Mouse (Mus musculus) hindbrain, embryonic 14.5 days (tissue): Measurements from ENCODE around the gene Fmnl2. TPM values are rescaled to one million over a fixed set of nuclear protein-coding genes. Genes with fewer than 3 reads are reported as not detected.

Experiments used
- ATAC-seq: fragments of 200-750 bp; cut with Nextera tagmentation; 2 replicates; pipeline ENCODE4 v1.8.0; 2017; ENCODE audit warnings: moderate number of reproducible peaks, mild to moderate bottlenecking, moderate TSS enrichment, moderate library complexity; ENCODE audit not compliant: low FRiP score
- DNase-seq: peaks from one replicate; pipeline ENCODE4 v3.0.0-alpha.2; 2015; ENCODE audit warnings: low spot score
- H3K27ac ChIP-seq: fragments of 300-500 bp; sonication (generic); 2 replicates; pipeline ENCODE4 v1.5.1; 2014; ENCODE audit warnings: mild to moderate bottlenecking, moderate library complexity
- H3K27me3 ChIP-seq: fragments of 300-500 bp; sonication (generic); 2 replicates; pipeline ENCODE4 v1.6.1; 2014; ENCODE audit warnings: mild to moderate bottlenecking, low read length, mixed read lengths; ENCODE audit not compliant: control insufficient read depth, insufficient read depth
- H3K36me3 ChIP-seq: fragments of 300-500 bp; sonication (generic); replicated peaks from 2 replicates; pipeline ENCODE4 v1.6.1; 2014; ENCODE audit not compliant: control insufficient read depth, insufficient read depth
- H3K4me1 ChIP-seq: fragments of 300-500 bp; sonication (generic); replicated peaks from 2 replicates; pipeline ENCODE4 v1.6.1; 2014; ENCODE audit warnings: antibody characterized with exemption, low read length, mixed read lengths; ENCODE audit not compliant: control insufficient read depth, insufficient read depth
- H3K4me2 ChIP-seq: fragments of 300-500 bp; sonication (generic); replicated peaks from 2 replicates; pipeline ENCODE4 v1.6.1; 2014; ENCODE audit warnings: mild to moderate bottlenecking, moderate library complexity
- H3K4me3 ChIP-seq: fragments of 300-500 bp; sonication (generic); replicated peaks from 2 replicates; pipeline ENCODE4 v1.5.1; 2014; ENCODE audit warnings: mild to moderate bottlenecking, low read length
- H3K9ac ChIP-seq: fragments of 300-500 bp; sonication (generic); 2 replicates; pipeline ENCODE4 v1.6.1; 2014
- H3K9me3 ChIP-seq: fragments of 300-500 bp; sonication (generic); 2 replicates; pipeline ENCODE4 v1.6.1; 2016; ENCODE audit warnings: low read length; ENCODE audit not compliant: control insufficient read depth
- WGBS: fragments of 180-500 bp; shearing (Covaris S2); extraction: QIAGEN DNeasy Blood & Tissue Kit; methylation state at CpG from one replicate; pipeline ENCODE4 v1.1.7; 2014; 5-methylcytosine and 5-hydroxymethylcytosine counted together
- polyA plus RNA-seq: library from polyadenylated mRNA; unstranded; fragments of >200 nt; fragmentation: Nextera tagmentation; extraction: Ambion mirVana; gene quantifications from 2 replicates; pipeline ENCODE4 v1.2.1, GENCODE M21; 2014

Gene Fmnl2
- polyA plus RNA-seq, 1 experiment from 2014 or later = 13.7 TPM

DNA sequence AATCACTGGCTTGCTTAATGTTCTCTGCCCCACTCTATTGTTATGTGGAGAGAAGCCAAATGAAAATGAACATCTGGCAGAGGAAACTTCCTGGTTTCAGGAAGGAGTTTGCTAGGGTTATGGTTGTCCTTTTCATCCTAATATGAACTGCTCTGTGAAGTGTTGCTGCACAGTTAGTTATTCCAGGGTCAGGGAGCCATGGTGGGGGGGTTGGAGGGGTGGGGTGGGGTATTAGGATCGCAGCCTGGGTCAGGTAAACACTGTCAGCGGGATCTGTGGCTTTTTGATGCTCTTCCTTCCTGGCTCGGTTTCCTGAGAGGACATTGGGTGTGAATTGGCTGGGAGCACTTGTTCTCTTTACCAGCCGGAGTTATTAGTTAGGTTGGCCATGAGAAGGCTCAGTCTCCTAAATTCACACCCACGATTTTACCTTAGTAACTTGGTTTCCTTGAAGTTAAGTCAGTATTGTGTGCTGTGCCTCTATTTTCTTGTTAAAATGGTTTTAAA, 134.1 kb downstream of the Fmnl2 start:
- 86% methylated on average over 5 of the region's 5 CpGs for WGBS
- DNase-seq = no peak
- 0 out of 2 replicates have a peak overlapping the region, but pooled peaks have one; percentile 11 for H3K27ac ChIP-seq

DNA sequence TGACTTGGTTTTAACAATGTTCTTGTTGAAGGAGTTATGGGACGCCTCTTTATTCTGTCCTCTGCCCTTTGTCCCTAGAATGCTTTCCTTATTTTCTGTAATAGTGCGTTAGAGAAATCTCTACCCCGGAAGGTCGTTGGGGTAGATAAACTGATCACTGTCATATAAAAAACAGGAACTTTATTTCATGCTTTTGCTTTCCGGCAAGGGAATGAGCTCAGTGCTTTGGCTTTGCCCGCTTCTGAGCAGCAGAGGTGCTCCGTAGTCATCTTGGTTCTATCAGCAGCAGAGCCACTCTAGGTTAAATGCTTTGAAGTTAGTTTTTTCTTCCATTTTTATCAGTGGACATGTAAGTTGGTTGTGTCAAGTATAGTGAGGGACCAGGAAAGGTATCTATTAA, 135.6 kb downstream of the Fmnl2 start:
- ATAC-seq (no peak), DNase-seq (no peak)
- H3K9ac ChIP-seq = no peak overlapping the region
- H3K27ac ChIP-seq = no peak overlapping the region
- H3K4me3 ChIP-seq = no peak overlapping the region
- peaks cover 8% of the 10 kb centered on the region; the same call in 1 of the 2 replicates for H3K4me1 ChIP-seq
- H3K27me3 ChIP-seq = no peaks in the 10 kb centered on the region
- no peak overlapping the region for H3K4me2 ChIP-seq
- no peaks in the 10 kb centered on the region for H3K9me3 ChIP-seq
- H3K36me3 ChIP-seq = no peaks in the 10 kb centered on the region
- WGBS = 88% methylated on average over 7 of the region's 7 CpGs

More for the DNA sequence above, 134.1 kb downstream of the Fmnl2 start:
- Histone ChIP-seq H3K4me1 (no peaks in the 10 kb centered on the region), H3K27me3 (no peaks in the 10 kb centered on the region), H3K9ac (no peak overlapping the region), H3K4me3 (no peak overlapping the region), H3K9me3 (no peaks in the 10 kb centered on the region), H3K36me3 (no peaks in the 10 kb centered on the region), H3K4me2 (no peak overlapping the region)
- ATAC-seq = no peak

- no peak overlapping the region for H3K4me2 ChIP-seq
- no peak overlapping the region for H3K4me3 ChIP-seq
- ATAC-seq (no peak), DNase-seq (no peak)
- H3K27me3 ChIP-seq = no peaks in the 10 kb centered on the region
- peaks cover 12% of the 10 kb centered on the region; the same call in 1 of the 2 replicates for H3K4me1 ChIP-seq
- H3K36me3 ChIP-seq = no peaks in the 10 kb centered on the region
- H3K27ac ChIP-seq = no peak overlapping the region
- no peak overlapping the region for H3K9ac ChIP-seq
- H3K9me3 ChIP-seq = no peaks in the 10 kb centered on the region
- 89% methylated on average over 9 of the region's 9 CpGs for WGBS
Measured at GRCm38 (mm10) chr2:52994526-52994925, 136.9 kb downstream of the Fmnl2 start.

DNA sequence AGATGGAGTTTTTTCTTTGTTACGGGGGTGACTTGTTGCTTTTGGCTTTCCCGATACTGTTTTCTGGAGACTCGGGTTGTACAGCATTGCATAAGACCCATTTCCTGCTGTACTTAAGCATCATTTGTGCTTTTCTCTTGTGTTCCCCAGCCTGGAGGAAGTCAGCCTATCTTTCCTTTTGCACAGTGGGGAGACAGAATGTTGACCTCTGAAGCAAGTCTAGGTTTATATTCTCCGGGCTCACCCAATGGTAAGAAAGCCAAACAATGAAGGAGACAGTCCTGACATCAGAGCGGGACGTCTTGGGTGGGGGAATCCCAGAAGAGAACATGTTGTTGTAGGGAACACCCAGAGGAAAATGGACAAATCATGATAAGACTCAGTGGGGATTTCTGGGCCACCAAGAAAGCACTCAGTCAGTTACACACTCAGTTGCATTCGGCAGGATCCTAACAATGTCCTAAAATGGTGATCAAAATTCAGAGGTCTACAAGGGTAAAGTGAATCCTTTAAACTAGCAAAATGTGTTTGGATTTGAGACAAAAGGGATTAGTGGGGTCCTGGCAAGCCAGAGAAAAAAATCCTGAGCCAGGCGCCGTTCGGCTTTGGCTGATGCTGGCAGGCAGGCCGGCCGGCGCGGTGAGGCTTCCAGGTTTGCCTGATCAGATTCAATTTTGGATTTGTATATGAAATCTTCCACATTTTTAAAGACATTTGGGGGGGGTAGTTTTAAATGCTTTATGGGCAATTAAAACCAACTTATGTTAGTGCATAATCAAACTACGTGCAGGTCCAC, 140.5 kb downstream of the Fmnl2 start:
- no peak for DNase-seq
- H3K4me1 ChIP-seq = peaks cover 16% of the 10 kb centered on the region

GRCm38 (mm10) chr2:52999524-52999969, 141.9 kb downstream of the Fmnl2 start:
- Histone ChIP-seq H3K36me3 (no peaks in the 10 kb centered on the region), H3K4me3 (no peak overlapping the region), H3K9ac (no peak overlapping the region), H3K4me2 (no peak overlapping the region), H3K27ac (no peak overlapping the region), H3K9me3 (no peaks in the 10 kb centered on the region), H3K4me1 (peaks cover 16% of the 10 kb centered on the region), H3K27me3 (no peaks in the 10 kb centered on the region)
- no peak for DNase-seq
- WGBS = 36% methylated on average over 3 of the region's 3 CpGs
- peak; percentile 28; the same call in 1 of the 2 replicates for ATAC-seq

More for the DNA sequence above, 140.5 kb downstream of the Fmnl2 start:
- ATAC-seq = no peak
- Histone ChIP-seq H3K9ac (no peak overlapping the region), H3K27ac (no peak overlapping the region), H3K36me3 (no peaks in the 10 kb centered on the region), H3K27me3 (no peaks in the 10 kb centered on the region), H3K4me2 (no peak overlapping the region), H3K9me3 (no peaks in the 10 kb centered on the region), H3K4me3 (no peak overlapping the region)
- 70% methylated on average over 15 of the region's 15 CpGs for WGBS

GRCm38 (mm10) chr2:53000446-53000845, 142.8 kb downstream of the Fmnl2 start:
- Histone ChIP-seq H3K27ac (no peak overlapping the region), H3K9me3 (no peaks in the 10 kb centered on the region), H3K9ac (no peak overlapping the region), H3K36me3 (no peaks in the 10 kb centered on the region), H3K4me2 (no peak overlapping the region), H3K4me3 (no peak overlapping the region), H3K27me3 (no peaks in the 10 kb centered on the region), H3K4me1 (peaks cover 16% of the 10 kb centered on the region)
- ATAC-seq (no peak), DNase-seq (no peak)
- 96% methylated on average over 3 of the region's 3 CpGs for WGBS

DNA sequence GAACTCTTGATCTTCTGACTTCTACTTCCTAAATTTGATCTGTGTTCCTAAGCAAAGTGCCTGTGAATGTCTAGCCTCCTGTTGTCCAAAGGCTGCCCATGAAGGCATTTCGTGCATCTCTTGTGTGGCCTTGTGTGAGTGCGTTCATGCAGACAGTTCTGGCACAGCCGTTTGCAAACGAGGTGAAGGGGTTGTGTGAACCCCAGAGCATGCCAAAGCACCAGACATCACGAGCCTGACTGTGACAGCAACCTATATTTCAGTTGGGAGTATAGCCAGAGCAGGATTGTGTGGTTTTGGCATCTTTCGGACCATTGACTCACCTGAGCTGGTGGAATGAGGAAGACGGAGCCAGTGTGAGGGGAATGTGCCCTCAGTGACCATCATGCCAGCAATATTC, 148.5 kb downstream of the Fmnl2 start:
- WGBS = 61% methylated on average over 7 of the region's 7 CpGs
- Histone ChIP-seq H3K27ac (no peak overlapping the region), H3K27me3 (no peaks in the 10 kb centered on the region), H3K36me3 (no peaks in the 10 kb centered on the region), H3K4me2 (no peak overlapping the region), H3K9me3 (no peaks in the 10 kb centered on the region), H3K4me1 (peaks cover 16% of the 10 kb centered on the region), H3K9ac (no peak overlapping the region), H3K4me3 (no peak overlapping the region)
- DNase-seq = no peak
- 0 out of 2 replicates have a peak, but pooled peaks have one; percentile 8 for ATAC-seq

GRCm38 (mm10) chr2:53007142-53007541, 149.5 kb downstream of the Fmnl2 start:
- DNase-seq (peak; percentile 43), ATAC-seq (no peak)
- Histone ChIP-seq H3K9me3 (no peaks in the 10 kb centered on the region), H3K4me2 (no peak overlapping the region), H3K27ac (no peak overlapping the region), H3K36me3 (no peaks in the 10 kb centered on the region), H3K4me1 (peaks cover 16% of the 10 kb centered on the region), H3K9ac (no peak overlapping the region), H3K4me3 (no peak overlapping the region), H3K27me3 (no peaks in the 10 kb centered on the region)
- 8% methylated on average over 5 of the region's 5 CpGs for WGBS

GRCm38 (mm10) chr2:53013051-53013450, 155.4 kb downstream of the Fmnl2 start:
- H3K27ac ChIP-seq = no peak overlapping the region
- WGBS = 60% methylated on average over 2 of the region's 2 CpGs

More at GRCm38 (mm10) chr2:53013051-53013450, 155.4 kb downstream of the Fmnl2 start:
- ATAC-seq (no peak), DNase-seq (no peak)
- Histone ChIP-seq H3K36me3 (no peaks in the 10 kb centered on the region), H3K27me3 (no peaks in the 10 kb centered on the region), H3K9ac (no peak overlapping the region), H3K4me1 (peaks cover 10% of the 10 kb centered on the region; the same call in 1 of the 2 replicates), H3K4me2 (no peak overlapping the region), H3K9me3 (no peaks in the 10 kb centered on the region), H3K4me3 (no peak overlapping the region)
